In genomic region chr3:79089091-79089490, GRCm38 (mm10) we compare ENCODE assay signal across 19 mouse cellular contexts.
DNase-seq lines count a peak whose midpoint lies in the region; ATAC-seq and TF ChIP-seq lines count a peak whose summit lies in the region.
"Had no signal": no experiment of that assay in that cellular context is flagged by ENCODE, and none has a peak within 500 bp of the region (broad histone marks: within the 10 kb centered on the region; RNA-seq: fewer than 3 reads in every experiment).

No protein-coding gene starts in this region.

- no peak for TF ChIP-seq CTCF in spleen, adult 2 months (IDR thresholded peaks at IDR 0.05; ENCODE audit: extremely low read depth, insufficient read depth, insufficient read length, insufficient replicate concordance)

- H3K36me3 ChIP-seq in spleen, adult 2 months (ENCODE audit: control insufficient read depth, insufficient read depth, low read length), result peaks cover 18% of the 10 kb centered on the region

- peak; percentile 82 for DNase-seq in heart, adult 11 months
- no peak for DNase-seq in heart, postnatal 10 days
- DNase-seq in spleen, adult 2 months (ENCODE audit: low read depth in 1 of 2, low spot score in 2 of 2), result peak; percentile 12 to 17
- no peak for DNase-seq in spleen, postnatal 4 days (ENCODE audit: low spot score in 2 of 2)
- no peak for DNase-seq in right cerebral cortex, postnatal 14 days
- DNase-seq in lung, postnatal 14 days, result no peak
- DNase-seq: adrenal gland, postnatal 25 days; cerebellum, adult 18-20 months; cerebellum, postnatal 25 days; heart, postnatal 4 days; kidney, adult 11 months; thymus, adult 2 months had no signal

- peaks cover 4% of the 10 kb centered on the region; the same call in 1 of the 2 replicates for H3K4me1 ChIP-seq in spleen, adult 2 months (ENCODE audit: control insufficient read depth, insufficient read depth, insufficient read length)
- H3K4me1 ChIP-seq: embryonic facial prominence, embryonic 15.5 days; midbrain, embryonic 13.5 days; neural tube, embryonic 13.5 days had no signal

- no peak overlapping the region for H3K27ac ChIP-seq in spleen, adult 2 months (ENCODE audit: insufficient read depth, low read length)
- H3K27ac ChIP-seq: embryonic facial prominence, embryonic 15.5 days; hindbrain, postnatal 0 days; liver, embryonic 14.5 days; midbrain, embryonic 13.5 days; neural tube, embryonic 13.5 days had no signal

- intact Hi-C loops in heart, postnatal 10 days (cut with DNase I), result no loop called here

- no peaks in the 10 kb centered on the region for H3K27me3 ChIP-seq in spleen, adult 2 months (ENCODE audit: control insufficient read depth, insufficient read depth, low read length)
- H3K27me3 ChIP-seq: embryonic facial prominence, embryonic 15.5 days; midbrain, embryonic 13.5 days; neural tube, embryonic 13.5 days had no signal

- no peak for TF ChIP-seq POLR2A in spleen, adult 2 months (IDR thresholded peaks at IDR 0.05; ENCODE audit: low read depth, low read length)

- ATAC-seq in hematopoietic stem cell, adult 5-6 weeks (replicated peaks in 1 of 2; ENCODE audit: insufficient read depth in 1 of 2, low FRiP score in 2 of 2, low TSS enrichment in 1 of 2, low read depth in 1 of 2, poor library complexity in 2 of 2, severe bottlenecking in 2 of 2), result peak; percentile 37 to 39; a peak in 2 of 4 replicates
- ATAC-seq: forebrain, embryonic 16.5 days; hindbrain, postnatal 0 days; midbrain, embryonic 13.5 days had no signal

- no peak overlapping the region for H3K4me3 ChIP-seq in spleen, adult 2 months (ENCODE audit: extremely low read depth, insufficient read depth, insufficient read length)
- H3K4me3 ChIP-seq: embryonic facial prominence, embryonic 15.5 days; midbrain, embryonic 13.5 days; neural tube, embryonic 13.5 days had no signal

- 18% methylated on average over 7 of the region's 7 CpGs for WGBS in spleen, adult 2 months

Comparison
In these comparisons a context has a peak if more than half of its experiments do, and no peak if none do; other contexts are left out.
1. DNase-seq: peak in heart, adult 11 months (single experiment) and spleen, adult 2 months (2 of 2); none in heart, postnatal 10 days (0 of 2), spleen, postnatal 4 days (0 of 2), right cerebral cortex, postnatal 14 days (single experiment) and lung, postnatal 14 days (single experiment).